Mouse (Mus musculus) neural tube, embryonic 10.5 days (tissue): Measurements from ENCODE around the gene Ip6k1.
"Not testable (repeated sequence)": the region's sequence is repeated elsewhere in the genome, so short reads cannot be mapped to it uniquely, and the experiment has no call there.

Experiments
- DNase-seq: peaks from one replicate; pipeline ENCODE4 v3.0.0-alpha.2; 2017; ENCODE audit warnings: low spot score; ENCODE audit errors: extremely low spot score

Ip6k1 gene

GRCm38 (mm10) chr9:107982681-107983346, 19.5 kb upstream of the Ip6k1 start, which contains the start of gene Gm20661:
Gene Gm20661 (plus strand): TSS chr9:107983058.
- DNase-seq = peak; percentile 72

- peak; percentile 70 for DNase-seq
Measured at GRCm38 (mm10) chr9:107983421-107983890, 18.8 kb upstream of the Ip6k1 start.

GRCm38 (mm10) chr9:107984052-107984753, 18.1 kb upstream of the Ip6k1 start:
- no peak for DNase-seq

GRCm38 (mm10) chr9:107984754-107985055, 17.6 kb upstream of the Ip6k1 start:
- DNase-seq = no peak

DNA sequence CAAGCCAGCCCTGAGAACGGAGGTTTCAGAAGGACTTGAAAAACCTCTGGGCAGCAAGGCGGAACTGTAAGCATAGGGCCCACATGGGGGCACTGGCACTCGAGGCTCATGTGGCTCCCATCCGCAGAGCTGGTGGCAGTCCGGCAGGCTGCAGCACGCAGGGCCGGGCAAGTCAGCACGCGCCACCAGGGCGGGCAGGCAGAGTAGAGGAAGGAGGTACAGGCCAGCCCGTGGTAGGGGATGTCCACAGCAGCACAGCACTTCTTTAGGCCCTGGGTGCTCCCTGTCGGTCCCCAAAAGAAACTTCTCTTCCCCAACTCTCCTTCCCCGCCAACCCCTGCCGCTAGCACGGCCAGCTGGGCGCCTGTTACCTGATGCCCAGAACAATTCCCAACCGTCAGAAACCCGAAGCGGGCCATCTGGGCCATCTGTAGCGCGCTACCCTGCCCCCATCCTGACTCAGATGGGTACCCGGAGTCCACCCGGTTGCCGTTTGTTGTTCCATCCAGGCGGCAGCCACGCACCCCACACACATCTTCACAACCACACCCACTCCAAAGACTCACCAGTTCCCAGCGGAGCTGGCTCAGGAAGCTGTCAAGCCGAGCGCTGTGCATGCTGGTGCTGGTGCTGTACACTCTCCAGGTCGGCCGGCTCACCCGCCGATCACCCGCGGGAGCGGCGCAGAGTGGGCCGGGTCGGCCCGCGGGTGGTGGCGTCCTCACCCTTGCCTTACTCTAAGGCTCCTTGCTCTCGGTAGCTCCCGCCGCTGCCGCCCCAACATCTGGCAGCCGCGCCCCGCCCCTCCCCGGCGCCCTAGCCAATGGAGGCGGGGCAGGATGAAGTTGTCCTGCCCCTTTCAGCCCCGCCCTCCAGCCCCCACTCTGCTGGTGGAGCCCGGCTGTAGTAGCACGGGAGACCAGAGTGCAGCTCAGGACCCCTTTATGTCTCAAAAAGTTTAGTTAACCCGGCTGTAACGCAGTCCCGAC, 16.9 kb upstream of the Ip6k1 start, which contains the start of gene Inka1:
TSS of gene Inka1 (minus strand) at position 749 of the 989 bp plus-strand sequence.
- DNase-seq = peak; percentile 90

GRCm38 (mm10) chr9:107986376-107986775, 15.9 kb upstream of the Ip6k1 start:
- DNase-seq = peak; percentile 85

DNA sequence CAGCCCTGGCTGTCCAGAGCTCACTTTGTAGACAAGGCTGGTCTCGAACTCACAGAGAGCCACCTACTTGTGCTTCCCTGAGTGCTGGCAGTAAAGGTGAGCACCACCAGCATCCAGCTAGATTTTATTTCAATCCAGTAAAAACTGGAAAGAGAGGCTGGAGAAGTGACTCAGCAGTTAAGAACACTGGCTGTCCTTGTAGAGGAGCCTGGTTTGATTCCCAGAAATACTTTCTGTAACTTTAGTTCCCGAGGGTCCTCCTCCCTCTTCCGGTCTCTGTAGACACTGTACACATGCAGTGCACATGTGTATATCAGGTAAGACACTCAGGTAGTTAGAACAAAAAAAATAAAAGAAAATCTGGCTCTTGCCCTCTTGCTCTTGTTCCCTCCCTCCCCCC, 14.4 kb upstream of the Ip6k1 start:
- DNase-seq = no peak

DNA sequence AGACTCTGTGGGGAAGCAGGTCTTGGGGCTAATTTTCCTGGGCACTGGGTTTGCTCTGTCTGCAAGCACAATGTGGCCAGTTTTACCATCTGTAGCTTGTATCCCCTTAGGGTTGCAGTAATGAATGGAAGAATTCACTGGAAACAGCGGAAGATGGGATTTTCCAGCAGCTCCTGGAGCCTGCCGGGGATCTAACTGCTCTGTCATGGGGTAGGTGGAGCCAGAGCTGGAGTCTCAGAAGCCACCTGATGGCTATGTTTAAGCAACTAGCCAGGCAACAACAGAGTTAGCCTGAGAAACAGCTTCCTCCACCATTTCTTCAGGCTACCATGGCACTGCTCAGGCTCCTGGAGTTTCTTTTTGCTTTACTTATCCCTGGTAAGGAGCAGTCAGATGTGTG, 10.1 kb upstream of the Ip6k1 start, which contains the start of gene Cdhr4:
TSS of gene Cdhr4 (plus strand) at position 301 of the 400 bp plus-strand sequence.
- no peak for DNase-seq

DNA sequence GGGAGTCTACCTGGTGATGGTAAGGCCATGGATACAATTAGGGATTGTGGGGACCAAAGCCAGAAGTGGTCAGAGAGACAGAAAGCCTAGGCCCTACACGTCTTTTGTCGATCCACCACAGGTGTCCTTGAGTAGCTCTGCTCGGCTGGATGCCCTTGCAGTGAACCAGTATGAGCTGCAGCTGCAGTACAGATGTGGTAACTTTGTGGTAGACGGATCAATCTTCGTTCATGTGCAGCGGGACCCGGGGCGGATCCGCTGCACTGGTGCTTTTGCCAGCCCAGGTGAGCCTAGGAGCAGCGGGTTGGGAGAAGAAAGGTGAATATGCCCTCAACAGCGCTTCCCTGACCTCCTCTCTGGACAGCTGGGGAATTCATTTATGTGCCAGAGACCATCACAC, 9.3 kb upstream of the Ip6k1 start:
- no peak for DNase-seq

DNA sequence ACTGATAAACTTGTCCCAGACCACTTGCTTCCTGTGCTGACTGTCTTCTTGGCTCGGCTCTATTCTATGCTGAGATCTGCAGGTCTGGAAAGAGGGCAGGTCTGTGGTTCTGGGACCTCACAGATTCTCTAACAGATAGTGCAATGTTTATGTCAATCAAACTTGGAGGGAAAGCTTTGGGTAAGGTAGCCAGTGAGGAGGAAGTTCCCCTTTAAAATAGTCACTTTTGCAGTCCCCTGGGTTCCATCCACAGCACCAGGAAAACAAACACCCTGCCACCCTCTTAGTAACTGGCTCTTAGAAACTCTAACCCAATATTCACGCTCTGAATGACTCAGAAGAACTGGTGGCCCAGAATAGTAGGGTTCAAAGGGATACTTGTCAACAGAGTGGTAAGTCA, 7.8 kb upstream of the Ip6k1 start:
- no peak for DNase-seq

- no peak for DNase-seq
Measured at GRCm38 (mm10) chr9:107995513-107995912, 6.8 kb upstream of the Ip6k1 start.

DNA sequence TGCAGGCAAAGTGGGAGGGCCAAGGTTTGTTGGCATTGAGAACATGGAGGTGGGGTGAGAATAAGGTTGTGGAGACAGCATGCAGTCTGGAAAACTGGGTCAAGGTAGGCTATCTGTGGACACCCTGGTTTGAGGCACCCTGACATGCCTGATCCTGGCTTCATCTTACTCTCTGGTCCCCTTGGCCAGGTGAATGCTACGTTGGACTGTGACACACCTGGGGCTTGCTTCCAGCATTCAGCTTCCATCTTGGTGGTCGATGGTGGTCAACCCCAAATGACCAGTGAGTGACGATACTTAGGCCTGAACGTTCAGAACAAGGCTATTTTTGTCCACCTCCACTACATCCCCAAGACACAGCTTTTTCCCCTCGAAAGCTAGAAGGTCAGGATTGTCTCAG, 6.3 kb upstream of the Ip6k1 start, which contains the start of gene Gm20662:
TSS of gene Gm20662 (plus strand) at position 301 of the 400 bp plus-strand sequence.
- DNase-seq = no peak

DNA sequence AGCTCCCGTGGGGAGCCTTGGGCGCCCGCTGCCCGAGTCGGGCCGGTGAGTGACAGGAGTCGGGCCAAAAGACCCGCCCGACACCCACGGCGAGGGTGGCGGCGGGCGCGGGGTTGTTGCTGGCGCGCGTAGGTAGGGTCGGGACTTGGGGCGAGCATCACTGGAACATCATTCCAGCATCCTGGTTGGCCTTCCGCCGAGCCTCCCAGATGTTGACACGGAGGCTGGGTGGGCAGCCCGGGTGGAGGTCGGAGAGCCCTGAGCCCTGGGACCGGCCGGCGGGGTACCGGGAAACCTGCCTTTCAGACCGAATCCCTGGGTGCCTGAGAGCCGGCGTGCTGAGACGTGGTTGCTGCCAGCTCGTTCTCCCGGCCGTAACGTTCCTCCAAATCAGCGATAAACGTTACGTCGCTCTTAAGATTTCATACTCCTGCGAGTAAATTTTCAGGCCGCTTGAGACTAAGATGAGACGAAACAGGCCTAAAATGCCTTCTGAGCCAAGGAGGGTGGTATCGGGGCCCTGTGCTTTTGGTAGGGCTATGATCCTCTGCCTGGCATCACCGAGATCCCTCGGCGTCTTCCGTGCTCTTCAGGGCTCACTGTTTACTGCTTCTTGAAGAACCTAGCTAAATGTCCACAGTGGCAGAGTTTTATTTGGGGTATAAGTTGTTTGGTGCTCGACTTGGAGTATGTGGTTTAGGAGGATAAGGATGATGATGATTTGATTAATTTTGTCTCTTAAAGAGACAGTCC, 653 bp downstream of the Ip6k1 start:
- no peak for DNase-seq

GRCm38 (mm10) chr9:108003531-108003890, 1.2 kb downstream of the Ip6k1 start:
- DNase-seq = no peak

GRCm38 (mm10) chr9:108008041-108008440, 5.7 kb downstream of the Ip6k1 start:
- DNase-seq = no peak

- no peak for DNase-seq
Measured at GRCm38 (mm10) chr9:108010385-108010784, 8.1 kb downstream of the Ip6k1 start.

DNA sequence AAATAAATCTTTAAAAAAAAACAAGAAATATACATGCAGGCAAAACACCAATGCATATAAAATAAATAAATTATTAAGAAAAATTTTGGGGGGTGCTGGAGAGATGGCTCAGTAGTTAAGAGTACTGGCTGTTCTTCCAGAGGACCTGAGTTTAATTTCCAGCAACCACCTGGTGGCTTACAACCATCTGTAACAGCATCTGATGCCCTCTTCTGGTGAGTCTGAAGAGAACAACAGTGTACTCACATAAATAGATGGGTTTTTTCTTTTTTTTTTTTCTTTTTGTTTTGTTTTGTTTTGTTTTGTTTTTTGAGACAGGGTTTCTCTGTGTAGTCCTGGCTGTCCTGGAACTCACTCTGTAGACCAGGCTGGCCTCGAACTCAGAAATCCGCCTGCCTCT, 11.3 kb downstream of the Ip6k1 start:
- not testable (repeated sequence) for DNase-seq

GRCm38 (mm10) chr9:108017127-108017526, 14.8 kb downstream of the Ip6k1 start:
- DNase-seq = no peak

DNA sequence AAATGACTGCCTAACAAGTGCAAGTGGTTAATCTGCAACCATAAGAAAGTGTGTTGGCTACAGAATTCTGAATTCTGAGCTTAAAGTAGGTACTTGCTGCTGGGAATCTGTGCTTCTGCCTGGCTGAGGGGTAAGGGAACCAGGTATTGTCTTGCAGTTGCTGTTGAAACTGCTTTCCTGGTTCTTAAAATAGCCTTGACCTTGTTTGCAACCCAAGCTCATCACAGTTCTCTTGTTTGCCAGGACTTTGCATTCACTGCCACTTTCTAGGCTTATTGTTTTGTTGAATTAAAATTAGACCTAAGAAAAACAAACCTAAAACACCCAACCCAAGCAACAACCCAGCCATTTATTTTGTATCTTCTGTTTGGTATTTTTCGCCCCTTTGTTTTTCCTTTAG, 18.4 kb downstream of the Ip6k1 start:
- DNase-seq = no peak

GRCm38 (mm10) chr9:108023216-108023615, 20.9 kb downstream of the Ip6k1 start:
- DNase-seq = no peak

GRCm38 (mm10) chr9:108026584-108026983, 24.3 kb downstream of the Ip6k1 start:
- DNase-seq = no peak
